Mouse (Mus musculus) induced T-regulatory cell, adult 2 months (primary cell): Measurements from ENCODE around the gene Ccl7.

Experiments
- DNase-seq: peaks from one replicate; pipeline ENCODE4 v3.0.0-alpha.2; 2012; ENCODE audit warnings: low read depth

Ccl7 gene

GRCm38 (mm10) chr11:82045471-82045870, at the start of gene Ccl7:
TSS of gene Ccl7 (plus strand) at chr11:82045712.
- no peak for DNase-seq

- peak; percentile 72 for DNase-seq
Observed at GRCm38 (mm10) chr11:81996172-81996841, 49.2 kb upstream of the Ccl7 start.

GRCm38 (mm10) chr11:81997085-81997484, 48.4 kb upstream of the Ccl7 start:
- DNase-seq, result no peak

GRCm38 (mm10) chr11:81998646-81999045, 46.9 kb upstream of the Ccl7 start:
- no peak for DNase-seq

GRCm38 (mm10) chr11:81999469-81999868, 46.0 kb upstream of the Ccl7 start:
- DNase-seq, result no peak

- no peak for DNase-seq
Observed at GRCm38 (mm10) chr11:82000581-82000980, 44.9 kb upstream of the Ccl7 start.

- DNase-seq, result no peak
Observed at GRCm38 (mm10) chr11:82004810-82005209, 40.7 kb upstream of the Ccl7 start.

- no peak for DNase-seq
Observed at GRCm38 (mm10) chr11:82006796-82007423, 38.6 kb upstream of the Ccl7 start.

GRCm38 (mm10) chr11:82010115-82010514, 35.4 kb upstream of the Ccl7 start:
- no peak for DNase-seq

GRCm38 (mm10) chr11:82011411-82012193, 33.9 kb upstream of the Ccl7 start:
- no peak for DNase-seq

GRCm38 (mm10) chr11:82013756-82014155, 31.8 kb upstream of the Ccl7 start:
- DNase-seq, result no peak

- no peak for DNase-seq
Observed at GRCm38 (mm10) chr11:82015066-82015465, 30.4 kb upstream of the Ccl7 start.

- no peak for DNase-seq
Observed at GRCm38 (mm10) chr11:82016181-82016780, 29.2 kb upstream of the Ccl7 start.

- no peak for DNase-seq
Observed at GRCm38 (mm10) chr11:82019389-82019788, 26.1 kb upstream of the Ccl7 start.

GRCm38 (mm10) chr11:82019793-82020192, 25.7 kb upstream of the Ccl7 start:
- DNase-seq, result no peak

- DNase-seq, result no peak
Observed at GRCm38 (mm10) chr11:82021406-82021805, 24.1 kb upstream of the Ccl7 start.

GRCm38 (mm10) chr11:82022504-82023056, 22.9 kb upstream of the Ccl7 start:
- DNase-seq, result no peak

- no peak for DNase-seq
Observed at GRCm38 (mm10) chr11:82023769-82024168, 21.7 kb upstream of the Ccl7 start.

- DNase-seq, result no peak
Observed at GRCm38 (mm10) chr11:82030171-82030570, 15.3 kb upstream of the Ccl7 start.

- DNase-seq, result no peak
Observed at GRCm38 (mm10) chr11:82032136-82032535, 13.4 kb upstream of the Ccl7 start.

- DNase-seq, result no peak
Observed at GRCm38 (mm10) chr11:82032678-82033344, 12.7 kb upstream of the Ccl7 start.

- DNase-seq, result no peak
Observed at GRCm38 (mm10) chr11:82034446-82034845, 11.1 kb upstream of the Ccl7 start.
